Mouse (Mus musculus): ENCODE data around the gene 2310039H08Rik.
"Not testable (repeated sequence)": the region's sequence is repeated elsewhere in the genome, so short reads cannot be mapped to it uniquely, and the experiment has no call there.

2310039H08Rik gene

DNA sequence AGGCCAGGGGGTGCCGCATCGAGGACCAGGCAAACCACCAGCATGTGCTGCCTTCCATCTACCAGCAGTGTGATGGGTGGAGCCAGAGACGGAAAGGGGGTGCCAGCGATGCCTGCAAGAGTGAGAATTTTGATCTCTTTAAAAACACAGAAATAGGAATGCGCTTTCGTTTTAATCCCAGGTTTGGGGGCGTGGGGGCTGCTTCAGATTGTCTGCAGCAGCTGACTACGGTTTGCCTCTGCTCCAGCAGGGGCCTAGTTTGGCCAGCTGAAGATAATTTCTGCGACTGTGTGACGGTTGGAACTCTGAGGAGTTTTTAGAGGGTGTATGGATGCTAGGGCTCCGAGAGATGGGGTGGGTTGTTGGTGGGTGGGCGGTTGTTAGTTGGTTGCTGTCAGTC, 13.7 kb upstream of the 2310039H08Rik start:
- DNase-seq (ENCODE audit: low read depth, low spot score), result no peak

DNA sequence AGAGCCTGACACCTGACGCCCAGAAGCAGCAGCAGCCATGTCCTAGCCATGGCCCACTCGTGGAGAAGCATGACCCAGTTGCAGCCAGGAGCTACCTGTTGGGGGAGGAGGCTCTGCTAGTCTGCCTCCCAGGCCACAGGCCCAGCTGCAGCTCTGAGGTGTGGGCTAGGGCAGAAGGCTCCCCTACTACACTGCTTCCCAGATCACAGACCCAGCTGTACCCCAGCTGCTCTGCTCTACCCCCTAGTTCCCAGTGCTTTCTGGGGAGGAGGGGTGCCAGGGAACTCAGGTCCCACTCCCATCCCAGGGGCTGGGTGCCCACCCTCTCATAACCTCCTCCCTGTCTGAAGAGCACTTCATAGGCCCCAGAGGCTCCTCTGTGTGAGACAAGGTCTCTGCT, 8.9 kb upstream of the 2310039H08Rik start, which contains the start of gene Ptcra:
TSS of gene Ptcra (minus strand) at position 169 of the 400 bp plus-strand sequence.
- DNase-seq (ENCODE audit: low read depth, low spot score), result no peak

DNA sequence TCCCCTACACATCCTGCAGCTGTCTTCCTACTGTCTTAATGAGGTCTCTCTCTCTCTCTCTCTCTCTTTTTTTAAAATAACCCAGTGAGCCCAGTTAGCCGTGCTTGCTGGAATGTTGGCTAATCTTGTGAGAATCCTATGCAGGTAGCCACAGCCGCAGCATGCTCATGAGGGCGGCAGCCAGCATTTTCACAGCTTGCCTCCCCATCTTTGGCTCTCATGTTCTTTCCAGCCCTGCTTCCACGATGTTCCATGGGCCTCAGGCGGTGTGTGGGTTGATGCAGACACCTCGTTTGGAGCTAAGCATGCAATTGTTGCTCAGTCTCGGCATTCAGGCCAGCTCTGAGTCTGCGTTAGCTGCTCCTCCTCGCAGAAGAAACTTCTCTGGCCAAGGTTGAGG, 7.5 kb upstream of the 2310039H08Rik start:
- not testable (repeated sequence) for DNase-seq (ENCODE audit: low read depth, low spot score)

DNA sequence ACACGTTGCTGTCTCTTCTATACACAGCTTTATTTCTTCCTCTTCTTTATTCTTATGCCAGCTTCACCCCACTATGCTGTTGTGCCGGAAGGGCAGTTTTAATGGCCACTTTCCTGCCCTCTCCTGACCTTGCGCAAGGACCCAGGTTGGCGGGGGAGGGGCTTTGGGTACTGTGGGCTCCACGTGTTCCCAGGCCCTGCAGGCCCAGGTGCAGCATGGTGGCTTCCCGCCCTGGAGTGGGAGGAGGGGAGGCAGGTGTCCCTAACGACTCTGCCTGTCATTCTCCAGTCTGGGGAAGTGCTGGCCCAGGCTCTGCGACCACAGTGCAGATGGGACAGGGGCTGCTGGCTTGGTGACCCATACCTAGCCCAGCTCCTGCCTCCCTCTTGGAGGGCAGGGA, 4.6 kb upstream of the 2310039H08Rik start:
- no peak for DNase-seq (ENCODE audit: low read depth, low spot score)

DNA sequence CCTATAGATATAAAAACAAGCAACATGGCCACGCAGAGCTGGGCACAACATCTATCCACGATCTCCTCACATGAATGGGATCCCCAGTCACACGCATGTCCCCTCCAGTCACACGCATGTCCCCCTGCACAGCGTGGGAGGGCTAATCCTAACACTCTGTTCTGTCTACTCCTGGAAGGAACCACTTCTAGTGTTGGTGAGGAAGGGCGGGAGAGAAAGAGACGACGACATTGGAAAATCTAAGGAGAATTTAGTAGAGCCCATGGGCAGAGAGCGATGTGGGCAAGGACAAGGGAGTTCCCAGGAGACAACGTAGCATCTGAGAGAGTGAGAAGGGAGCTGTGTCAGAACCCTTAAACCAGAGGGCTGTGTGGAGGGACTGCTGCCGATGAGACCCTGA, 1.9 kb upstream of the 2310039H08Rik start:
- DNase-seq (ENCODE audit: low read depth, low spot score), result no peak

DNA sequence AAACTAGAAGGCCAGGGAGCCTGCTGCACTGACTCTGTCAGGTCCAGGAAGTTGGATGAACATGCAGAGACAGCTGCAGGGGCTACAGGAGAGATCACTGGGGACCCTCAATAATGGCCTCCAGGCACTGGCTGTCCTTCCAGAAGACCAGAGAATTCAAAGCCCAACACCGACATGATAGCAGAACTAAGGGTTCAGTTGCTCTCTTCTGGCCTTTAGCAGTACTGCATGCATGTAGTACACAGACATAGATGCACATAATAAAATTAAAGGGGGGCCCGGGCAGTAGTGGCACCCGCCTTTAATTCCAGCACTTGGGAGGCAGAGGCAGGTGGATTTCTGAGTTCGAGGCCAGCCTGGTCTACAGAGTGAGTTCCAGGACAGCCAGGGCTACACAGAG, 1.4 kb upstream of the 2310039H08Rik start:
- no peak for DNase-seq (ENCODE audit: low read depth, low spot score)

DNA sequence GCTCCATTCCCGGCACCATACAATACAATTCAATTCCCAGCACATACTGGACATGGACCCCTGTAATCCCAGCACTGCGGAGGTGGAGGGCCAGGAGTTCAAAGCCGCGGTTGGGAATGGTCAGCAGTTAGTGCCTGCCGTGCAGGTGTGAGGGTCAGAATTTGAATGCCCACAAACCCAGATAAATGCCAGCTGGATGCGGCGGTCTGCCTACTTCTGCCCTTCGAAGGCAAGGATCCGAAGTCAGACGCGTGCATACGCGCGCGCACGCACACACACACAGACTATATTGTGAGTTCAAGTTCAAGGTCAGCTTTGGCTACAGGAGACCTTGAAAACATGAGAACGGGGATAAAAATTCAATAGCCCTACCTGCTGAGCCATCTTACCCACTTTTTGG, 819 bp upstream of the 2310039H08Rik start:
- no peak for DNase-seq (ENCODE audit: low read depth, low spot score)

DNA sequence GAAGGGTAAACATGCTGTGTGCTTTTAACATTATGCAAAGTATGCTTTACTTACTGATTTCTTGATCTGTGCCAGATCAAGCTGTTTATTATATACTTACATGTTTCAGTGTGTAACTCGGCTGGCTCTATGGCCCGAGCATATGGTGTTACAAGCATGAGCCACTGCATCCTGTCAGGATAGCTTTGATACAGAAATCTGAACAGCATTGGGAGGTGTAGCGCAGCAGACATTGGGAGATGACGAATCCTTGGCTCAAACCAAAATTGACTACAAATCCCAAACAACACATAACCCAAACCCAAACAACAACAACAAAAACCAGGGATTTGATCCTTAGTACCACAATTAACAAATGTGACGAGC, 414 bp upstream of the 2310039H08Rik start:
- no peak for DNase-seq (ENCODE audit: low read depth, low spot score)

DNA sequence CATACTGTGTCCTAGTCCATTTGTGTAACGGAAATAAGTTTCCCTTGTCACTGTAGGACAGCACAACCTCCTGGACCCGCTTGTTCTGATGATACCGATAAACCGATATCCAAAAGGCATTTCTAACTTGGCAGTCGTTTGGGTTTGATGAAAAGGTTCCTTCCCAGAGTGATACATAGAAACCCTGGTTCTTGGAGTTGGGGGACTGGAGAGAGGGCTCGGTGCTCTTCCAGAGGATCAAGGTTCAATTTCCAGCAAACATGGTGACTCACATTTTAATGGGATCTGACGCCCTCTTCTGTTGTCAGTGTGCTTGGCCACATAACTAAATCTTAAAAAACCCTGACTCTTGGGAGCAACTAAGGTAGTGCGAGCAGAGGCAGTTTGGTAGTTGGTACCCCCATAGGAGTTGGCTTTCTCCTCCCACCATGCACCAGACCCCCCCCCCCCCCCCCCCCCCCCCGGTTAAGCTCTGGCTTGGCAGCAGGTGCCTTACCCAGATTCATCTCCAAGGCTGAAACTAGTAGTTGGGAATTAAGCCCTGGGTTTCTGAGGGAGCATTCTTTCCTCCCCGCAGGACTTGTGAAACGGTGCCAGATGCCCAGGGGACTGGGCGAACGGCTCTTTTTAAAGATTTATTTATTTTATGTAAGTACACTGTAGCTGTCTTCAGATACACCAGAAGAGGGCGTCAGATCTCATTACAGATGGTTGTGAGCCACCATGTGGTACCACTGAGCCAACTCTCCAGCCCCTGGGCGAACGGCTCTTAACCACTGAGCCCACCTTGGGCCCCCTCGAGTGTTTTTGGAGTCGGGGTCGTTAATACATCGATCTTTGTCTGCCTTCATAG, 1.1 kb downstream of the 2310039H08Rik start:
- no peak for DNase-seq (ENCODE audit: low read depth, low spot score)

DNA sequence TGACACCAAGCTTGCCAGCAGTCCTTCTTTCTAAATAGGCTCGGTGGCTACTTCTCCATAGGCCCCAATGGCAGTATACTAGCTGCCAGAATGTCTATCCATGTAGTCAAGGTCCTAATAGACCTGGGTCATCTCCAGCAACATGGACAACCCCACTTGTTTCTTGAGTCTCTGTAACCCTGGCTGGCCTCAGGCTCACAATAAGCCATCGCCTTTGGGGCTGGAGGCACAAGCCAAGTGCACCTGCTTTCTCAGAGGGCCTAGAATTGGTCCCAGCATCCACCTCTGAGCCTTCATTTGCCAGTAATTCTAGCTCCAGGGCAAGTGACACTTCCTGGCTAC, 1.7 kb downstream of the 2310039H08Rik start:
- DNase-seq (ENCODE audit: low read depth, low spot score), result no peak

DNA sequence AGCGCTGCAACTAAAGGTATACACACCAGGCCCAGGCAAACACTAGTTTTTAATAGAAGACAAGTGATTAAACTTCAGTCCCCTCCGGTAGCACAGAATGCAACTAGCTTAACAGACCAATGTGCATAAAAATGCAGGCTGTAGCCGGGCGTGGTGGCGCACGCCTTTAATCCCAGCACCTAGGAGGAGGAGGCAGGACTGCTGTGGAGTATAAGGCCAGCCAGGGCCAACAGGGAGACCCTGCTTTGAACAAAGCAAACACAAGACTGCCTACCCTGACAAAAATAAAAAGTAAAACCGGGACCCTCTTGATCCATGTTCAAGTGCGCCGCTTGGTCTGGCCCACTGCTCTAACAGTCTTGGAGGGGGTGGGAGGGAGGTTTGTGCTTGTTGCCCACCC, 2.6 kb downstream of the 2310039H08Rik start:
- no peak for DNase-seq (ENCODE audit: low read depth, low spot score)

DNA sequence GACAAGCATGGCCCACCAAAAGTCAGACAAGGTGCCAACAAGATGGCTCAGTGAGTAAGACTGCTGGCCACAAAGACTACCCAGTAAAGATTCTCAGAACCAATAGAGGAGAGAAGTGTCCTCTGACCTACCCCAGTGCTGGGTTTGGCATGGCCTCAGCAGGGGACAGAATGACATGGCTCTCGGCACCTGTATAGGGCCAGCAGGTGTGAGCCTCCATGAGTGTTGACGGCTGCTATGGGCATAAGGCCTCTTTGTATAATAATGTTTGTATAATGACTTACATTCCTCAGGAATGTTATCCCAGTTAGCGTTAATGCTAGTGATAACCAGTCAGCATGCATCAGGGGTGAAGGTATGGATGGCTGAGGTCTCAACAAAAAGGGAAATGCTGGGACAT, 3.7 kb downstream of the 2310039H08Rik start:
- DNase-seq (ENCODE audit: low read depth, low spot score), result no peak

DNA sequence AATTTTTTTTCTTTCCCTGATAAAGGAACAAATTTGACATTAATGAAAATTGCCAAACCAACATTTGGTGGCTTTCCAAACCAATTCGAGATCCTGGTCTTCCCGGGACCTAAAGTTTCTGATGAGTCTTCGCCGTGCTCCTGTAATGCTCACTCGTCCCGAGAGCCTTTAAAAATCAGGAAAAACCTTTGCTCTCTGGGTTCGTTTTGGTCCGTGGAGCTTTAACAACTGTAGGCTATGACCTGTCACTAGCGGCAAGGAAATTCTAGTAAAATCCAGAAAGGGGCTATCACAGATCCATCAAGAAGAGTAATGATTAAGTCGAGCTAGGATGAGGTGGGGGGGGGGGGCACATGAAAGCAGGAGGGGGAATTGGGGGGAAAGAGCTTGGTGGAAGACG, 9.4 kb downstream of the 2310039H08Rik start:
- DNase-seq (ENCODE audit: low read depth, low spot score), result no peak

DNA sequence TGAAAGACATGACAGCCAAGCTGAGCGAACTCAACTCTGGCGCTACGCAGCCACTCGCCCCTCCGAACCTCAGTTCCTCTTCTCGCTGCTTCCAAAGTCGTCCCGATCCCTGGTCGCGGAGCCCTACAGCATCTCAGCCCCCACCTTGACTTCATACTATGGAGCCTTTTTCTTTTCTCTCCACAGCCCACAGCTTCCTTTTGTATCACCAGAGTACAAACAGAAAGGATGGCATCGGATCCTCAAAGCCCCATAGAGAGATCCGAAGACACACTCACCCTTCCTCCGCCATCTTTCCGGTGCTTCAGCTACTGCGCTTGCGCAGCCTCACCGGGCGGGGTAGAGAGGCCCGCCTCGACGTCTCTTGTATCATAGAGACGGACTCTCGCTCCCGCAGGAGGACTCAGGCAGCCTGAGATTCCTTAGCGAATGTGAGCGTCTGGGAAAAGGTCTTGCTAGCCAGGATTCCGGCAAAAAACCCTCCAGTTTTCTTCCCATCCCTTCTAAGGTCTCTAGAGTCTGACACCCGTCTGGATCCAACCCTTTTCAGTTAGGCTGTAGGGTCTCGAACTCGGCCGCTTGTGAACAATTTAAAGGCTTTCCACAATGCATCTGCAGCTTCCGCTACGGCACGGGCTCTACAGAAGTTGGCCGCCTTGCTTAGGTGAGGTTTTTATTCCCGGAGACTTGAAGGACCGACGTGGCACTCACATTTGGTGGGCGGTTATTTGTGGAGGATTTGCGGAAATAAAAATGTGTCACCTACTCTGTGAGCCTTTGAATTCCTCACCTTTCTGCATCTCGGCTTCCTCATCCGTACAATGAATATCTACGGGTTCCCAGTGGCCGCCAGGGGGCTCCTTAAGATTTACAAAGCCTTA, 10.1 kb downstream of the 2310039H08Rik start, which contains the start of gene Rpl7l1:
TSS of gene Rpl7l1 (minus strand) at position 332 of the 881 bp plus-strand sequence.
- peak; percentile 86 for DNase-seq (ENCODE audit: low read depth, low spot score)

DNA sequence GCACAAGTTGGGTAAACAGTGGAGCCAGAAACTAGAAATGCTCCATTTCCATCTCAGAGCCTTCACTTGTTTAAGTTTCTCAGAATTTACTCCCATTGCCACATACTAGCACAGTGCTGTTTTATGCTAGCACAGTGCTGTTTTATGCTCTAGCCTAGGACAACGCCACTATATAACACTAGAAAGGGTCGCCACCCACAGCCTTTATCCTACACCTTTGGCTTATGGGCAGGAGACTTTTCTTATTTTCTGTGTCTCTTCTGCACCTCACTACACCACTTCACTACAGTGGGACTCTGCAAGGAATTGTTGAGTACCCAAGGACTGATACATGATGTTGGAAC, 10.8 kb downstream of the 2310039H08Rik start:
- no peak for DNase-seq (ENCODE audit: low read depth, low spot score)

DNA sequence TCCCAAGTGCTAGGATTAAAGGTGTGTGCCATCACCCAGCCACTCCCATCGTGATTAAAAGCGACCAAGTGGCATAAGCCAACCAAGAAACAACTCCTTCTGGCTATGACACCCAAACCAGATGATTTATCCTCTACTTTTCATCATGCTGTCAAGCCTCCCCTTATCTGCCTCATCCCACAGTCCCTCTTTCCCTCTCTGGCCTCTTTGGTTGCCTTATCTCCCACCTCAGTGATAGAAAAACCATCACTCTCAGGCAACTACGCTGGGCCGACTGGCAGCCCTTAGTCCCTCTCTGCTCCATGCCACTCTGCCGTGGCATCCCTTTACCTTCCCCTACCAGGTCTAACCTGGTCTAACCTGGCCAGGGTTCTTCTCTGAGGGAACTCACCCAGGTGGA, 14.5 kb downstream of the 2310039H08Rik start:
- no peak for DNase-seq (ENCODE audit: low read depth, low spot score)

DNA sequence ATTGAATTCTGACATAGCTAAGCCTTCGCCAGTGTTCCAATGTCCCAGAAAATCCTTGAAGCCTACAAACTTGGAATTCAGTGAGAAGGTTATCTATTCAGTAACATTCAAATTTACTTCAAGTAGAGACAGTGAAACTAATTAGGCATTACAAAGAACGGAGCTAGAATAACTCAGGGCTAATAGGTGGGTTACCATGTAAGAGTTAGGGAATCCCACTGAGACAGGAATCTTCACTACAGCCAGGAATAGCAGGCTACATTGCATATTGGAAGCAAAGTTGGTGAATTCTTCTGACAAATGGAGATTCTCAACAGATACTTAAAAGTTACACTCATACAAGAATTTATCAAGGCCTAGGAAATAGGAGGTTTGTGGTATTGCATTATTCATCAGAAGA, 15.5 kb downstream of the 2310039H08Rik start:
- not testable (repeated sequence) for DNase-seq (ENCODE audit: low read depth, low spot score)

DNA sequence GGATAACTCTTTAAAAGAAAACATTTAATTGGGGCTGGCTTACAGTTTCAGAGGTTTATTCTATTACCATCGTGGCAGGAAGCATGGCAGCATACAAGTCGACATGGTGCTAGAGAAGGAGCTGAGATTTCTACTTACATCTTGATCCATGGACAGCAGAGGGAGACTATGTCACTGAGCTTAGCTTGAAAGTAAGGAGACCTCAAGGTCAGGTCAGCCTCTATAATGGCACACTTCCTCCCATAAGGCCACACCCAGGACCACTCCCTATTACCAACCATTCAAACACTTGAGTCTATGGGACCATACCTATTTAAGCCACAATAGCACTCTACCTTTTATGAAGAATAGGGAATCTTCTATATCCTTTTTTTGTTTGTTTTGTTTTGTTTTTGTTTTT, 20.5 kb downstream of the 2310039H08Rik start:
- no peak for DNase-seq (ENCODE audit: low read depth, low spot score)

DNA sequence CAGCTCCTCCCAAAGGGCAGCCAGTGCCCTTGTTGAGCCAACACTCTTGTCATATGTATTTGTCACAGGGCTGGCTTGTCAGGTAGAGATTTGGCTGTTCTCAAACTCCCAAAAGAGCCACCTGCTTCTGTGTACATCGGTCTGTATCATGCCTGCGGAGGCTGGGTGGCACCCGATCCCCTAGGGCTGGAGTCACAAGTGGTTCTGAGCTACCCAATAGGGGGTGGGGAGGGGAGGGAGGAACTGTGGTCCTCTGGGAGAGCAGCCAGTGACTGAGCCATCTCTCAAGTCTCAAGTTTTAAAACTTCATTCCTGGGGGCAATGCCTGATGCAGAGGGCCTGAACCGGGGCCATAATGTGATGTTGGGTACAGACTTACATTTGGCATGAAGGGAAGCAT, 24.3 kb downstream of the 2310039H08Rik start:
- DNase-seq (ENCODE audit: low read depth, low spot score), result no peak

DNA sequence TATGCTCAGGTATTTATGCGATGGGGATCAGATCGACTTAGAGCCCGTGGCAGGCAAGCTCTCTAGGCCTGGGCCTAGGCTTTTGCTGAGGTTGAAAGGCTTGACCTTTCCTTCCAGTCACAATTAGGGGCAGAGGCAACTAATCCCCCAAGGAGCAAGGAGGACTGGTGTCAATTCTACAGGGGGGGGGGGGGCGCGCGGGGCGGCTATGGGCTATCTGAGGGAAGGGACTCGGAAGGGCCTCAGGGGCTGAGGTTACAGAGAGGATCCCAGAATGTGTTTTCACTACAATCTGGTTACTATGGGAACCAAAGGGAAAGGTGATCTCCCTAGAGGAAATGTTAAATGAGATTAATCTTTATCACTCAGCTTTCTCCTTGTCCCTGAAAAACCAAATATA, 25.0 kb downstream of the 2310039H08Rik start:
- DNase-seq (ENCODE audit: low read depth, low spot score), result no peak

DNA sequence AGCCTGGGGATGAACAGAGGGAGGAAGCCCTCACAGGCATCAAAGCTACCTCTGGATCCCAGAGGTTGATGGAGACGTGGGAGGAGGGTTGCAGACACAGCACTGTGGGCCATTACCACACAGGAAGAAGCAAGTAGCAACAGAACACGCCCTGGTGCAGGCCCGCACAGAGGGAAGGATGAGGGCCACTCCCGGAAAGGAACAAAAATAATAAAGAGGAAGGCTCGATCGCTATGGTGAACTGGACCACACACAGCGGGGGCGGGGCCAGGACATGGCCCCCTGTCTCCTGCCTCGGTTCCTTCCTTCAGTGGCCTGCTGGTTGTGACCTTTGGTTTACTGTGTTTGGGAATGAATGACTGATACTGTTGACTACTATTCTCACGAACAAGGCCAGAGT, 27.2 kb downstream of the 2310039H08Rik start:
- no peak for DNase-seq (ENCODE audit: low read depth, low spot score)

DNA sequence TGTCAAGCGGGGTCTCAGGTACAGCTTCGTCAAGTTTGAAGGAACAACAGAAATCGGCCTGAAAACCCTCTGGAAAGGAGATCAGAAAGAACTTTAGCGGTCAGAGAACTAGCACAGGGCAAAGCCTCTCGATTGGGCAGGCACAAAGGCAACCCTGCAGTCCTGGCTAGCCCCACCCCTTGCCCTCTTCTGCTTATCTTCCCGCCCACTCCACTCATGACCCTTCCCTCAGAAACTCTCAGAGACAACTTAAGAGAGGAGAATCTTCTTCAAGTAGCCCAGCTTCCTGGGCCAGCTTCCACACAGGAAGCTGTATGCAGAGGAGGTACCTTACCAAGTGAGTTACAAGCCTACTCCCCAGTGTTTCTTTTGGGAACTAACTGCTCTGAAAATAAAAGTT, 29.3 kb downstream of the 2310039H08Rik start:
- no peak for DNase-seq (ENCODE audit: low read depth, low spot score)

DNA sequence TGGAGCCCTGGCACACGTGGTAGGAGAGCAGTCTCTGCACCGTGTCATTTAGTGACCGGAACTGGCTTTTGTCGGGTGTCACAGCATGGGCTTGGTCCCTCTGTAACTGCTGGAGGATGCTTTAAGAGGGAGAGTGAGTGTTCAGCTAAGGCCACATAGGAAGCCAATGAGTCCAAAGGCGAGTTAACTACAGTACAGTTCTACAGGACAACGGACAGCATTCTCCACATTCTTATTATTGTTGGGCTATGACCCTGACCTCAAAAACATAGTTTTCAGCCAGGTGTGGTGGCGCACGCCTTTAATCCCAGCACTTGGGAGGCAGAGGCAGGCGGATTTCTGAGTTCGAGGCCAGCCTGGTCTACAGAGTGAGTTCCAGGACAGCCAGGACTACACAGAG, 35.9 kb downstream of the 2310039H08Rik start:
- DNase-seq (ENCODE audit: low read depth, low spot score), result no peak

Measured in brain, embryonic 18.5 days (tissue).